Mouse (Mus musculus): ENCODE data around the gene Npff. TPM values are rescaled to one million over a fixed set of nuclear protein-coding genes. Genes with fewer than 3 reads are reported as not detected.
A peak's percentile ranks its signal among the peaks of the same experiment; 100 is the strongest.

Gene Npff
- polyA plus RNA-seq (2016; fragmentation: Nextera tagmentation; extraction: Ambion mirVana) = 1.3 and 2.2 TPM in 2 replicates

DNA sequence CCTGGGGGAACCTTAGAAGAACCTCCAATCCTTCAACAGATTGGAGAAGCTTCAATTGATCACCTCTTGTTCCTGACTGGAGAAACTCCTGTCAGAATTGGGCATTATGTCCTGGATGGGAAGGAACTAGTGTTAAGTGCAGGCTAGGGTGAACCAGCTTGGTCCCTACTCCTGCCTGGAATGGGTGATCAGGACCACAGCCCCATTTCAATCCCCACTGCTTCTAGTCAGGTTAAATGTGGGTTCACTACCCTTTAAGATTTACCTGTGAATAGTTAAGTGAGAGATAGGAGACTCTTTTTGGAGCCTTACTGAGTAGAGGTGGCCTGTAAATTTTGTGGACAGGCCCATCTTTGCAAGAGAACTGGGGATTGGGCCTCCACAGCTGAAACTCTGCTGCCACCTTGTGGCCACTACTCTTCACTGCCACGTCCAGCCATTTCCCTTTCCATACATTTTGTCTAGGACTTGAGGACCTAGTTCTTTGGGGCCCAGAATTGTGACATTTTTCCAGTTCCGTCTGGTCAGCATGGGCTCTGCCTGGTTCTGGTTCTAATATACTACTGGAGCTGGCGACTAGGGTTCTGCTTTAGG, at the start of gene Npff:
Npff (minus strand) TSS at position 51 of the 594 bp plus-strand sequence.
- Histone ChIP-seq H3K9me3 (no peaks in the 10 kb centered on the region; the same call in 1 of the 2 replicates), H3K27ac (no peak within 1 kb of the TSS), H3K27me3 (ENCODE audit: poor library complexity, severe bottlenecking) (no peaks in the 10 kb centered on the region), H3K4me1 (peaks cover 5% of the 10 kb centered on the region; the same call in 1 of the 2 replicates), H3K36me3 (replicated peaks) (peaks cover 77% of the 10 kb centered on the region), H3K4me3 (no peak within 1 kb of the TSS)
- 9% methylated on average over 3 of the region's 3 CpGs for WGBS
- peak; percentile 76 for DNase-seq (ENCODE audit: extremely low spot score, low spot score)

DNA sequence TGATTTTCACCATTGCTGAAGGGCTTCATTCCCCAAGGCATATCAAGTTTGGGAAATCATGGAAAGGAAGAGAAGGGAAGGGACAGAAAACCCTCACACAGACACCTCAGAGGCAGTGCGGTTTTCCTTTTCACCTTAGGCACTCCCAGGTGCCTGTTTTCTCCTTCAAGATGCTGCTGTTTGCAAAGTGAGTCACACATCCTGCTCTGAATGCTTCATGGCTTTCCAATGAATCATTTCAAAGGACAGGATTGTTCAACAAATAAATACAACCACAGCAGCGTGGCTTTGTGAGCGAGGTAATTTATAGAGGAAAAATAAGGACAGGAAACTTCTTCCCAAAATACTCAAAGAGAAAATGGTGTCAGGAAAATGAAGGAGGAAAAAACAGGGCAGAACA, 47.3 kb upstream of the Npff start:
- Histone ChIP-seq H3K27ac (no peak overlapping the region), H3K9me3 (no peaks in the 10 kb centered on the region), H3K27me3 (ENCODE audit: poor library complexity, severe bottlenecking) (no peaks in the 10 kb centered on the region), H3K4me1 (peaks cover 8% of the 10 kb centered on the region), H3K4me3 (no peak overlapping the region), H3K36me3 (replicated peaks) (no peaks in the 10 kb centered on the region)
- WGBS = 89% methylated on average over 3 of the region's 3 CpGs
- no peak for DNase-seq (ENCODE audit: extremely low spot score, low spot score)

DNA sequence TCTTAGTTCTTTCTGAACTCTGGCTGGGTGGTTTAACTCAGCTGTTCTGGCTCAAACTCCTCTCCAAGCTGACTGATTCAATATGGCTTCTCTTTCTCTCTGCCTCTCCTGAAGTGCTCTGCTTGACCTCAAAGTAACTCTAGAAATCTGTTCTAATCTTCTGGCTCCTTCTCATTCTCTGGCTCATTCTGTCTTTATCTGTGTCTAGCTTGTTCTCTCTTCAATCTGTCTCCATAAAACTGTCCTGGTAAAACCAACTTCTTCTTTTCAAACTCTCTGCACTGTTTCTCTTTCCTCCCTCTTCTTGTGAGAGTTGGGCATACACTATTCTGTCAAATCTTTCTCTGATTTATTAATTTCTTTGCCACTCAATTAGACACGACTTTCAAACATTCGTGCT, 43.1 kb upstream of the Npff start:
- Histone ChIP-seq H3K4me3 (no peak overlapping the region), H3K36me3 (replicated peaks) (peaks cover 6% of the 10 kb centered on the region; the same call in 1 of the 2 replicates), H3K27ac (no peak overlapping the region), H3K9me3 (no peaks in the 10 kb centered on the region), H3K27me3 (ENCODE audit: poor library complexity, severe bottlenecking) (no peaks in the 10 kb centered on the region), H3K4me1 (no peaks in the 10 kb centered on the region)
- 94% methylated on average over 2 of the region's 2 CpGs for WGBS
- DNase-seq (ENCODE audit: extremely low spot score, low spot score) = no peak

DNA sequence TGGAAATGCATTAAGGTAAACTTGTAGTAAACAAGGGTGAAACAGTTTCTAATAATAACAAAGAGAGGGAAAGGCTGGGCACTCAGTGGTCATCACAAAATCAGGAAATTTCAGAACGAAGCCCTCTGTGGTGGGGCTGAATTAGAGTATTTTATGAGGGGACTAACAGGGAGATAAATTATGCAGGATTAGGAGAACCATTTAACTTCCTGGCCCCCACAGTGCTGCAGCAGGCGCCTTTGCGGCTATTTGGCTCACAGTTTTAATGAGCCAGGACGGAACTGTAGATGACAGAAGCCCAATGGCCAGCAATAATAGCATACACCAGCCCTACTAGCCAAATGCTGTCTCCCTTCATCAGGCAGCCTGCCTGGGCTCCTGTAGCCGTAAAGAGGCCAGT, 38.9 kb upstream of the Npff start:
- Histone ChIP-seq H3K4me3 (no peak overlapping the region), H3K27me3 (ENCODE audit: poor library complexity, severe bottlenecking) (no peaks in the 10 kb centered on the region), H3K9me3 (no peaks in the 10 kb centered on the region), H3K36me3 (replicated peaks) (peaks cover 22% of the 10 kb centered on the region), H3K4me1 (no peaks in the 10 kb centered on the region), H3K27ac (no peak overlapping the region)
- DNase-seq (ENCODE audit: extremely low spot score, low spot score) = no peak
- WGBS = 83% methylated on average over 5 of the region's 5 CpGs

DNA sequence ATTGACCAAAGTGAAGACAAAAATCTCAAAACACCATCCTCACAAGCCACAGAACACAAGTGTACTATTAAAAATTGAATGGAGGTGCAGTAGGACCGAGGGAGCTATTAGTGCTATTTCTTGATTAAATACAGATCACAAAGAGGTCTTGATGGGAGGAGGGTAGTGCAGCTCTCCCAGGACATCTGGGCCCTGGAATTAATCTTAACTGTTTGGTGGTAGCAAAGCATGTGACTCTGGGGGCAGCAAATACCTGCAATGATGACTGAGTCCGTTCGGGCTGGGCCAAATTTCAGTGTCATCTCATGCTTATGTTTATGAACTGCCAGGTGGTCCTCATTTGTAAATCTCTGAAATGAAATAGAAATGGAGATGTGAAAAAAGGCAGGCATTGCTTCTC, 38.3 kb upstream of the Npff start:
- no peak for DNase-seq (ENCODE audit: extremely low spot score, low spot score)
- Histone ChIP-seq H3K4me3 (no peak overlapping the region), H3K9me3 (no peaks in the 10 kb centered on the region), H3K36me3 (replicated peaks) (peaks cover 22% of the 10 kb centered on the region), H3K27ac (no peak overlapping the region), H3K27me3 (ENCODE audit: poor library complexity, severe bottlenecking) (no peaks in the 10 kb centered on the region), H3K4me1 (no peaks in the 10 kb centered on the region)
- 83% methylated on average over 3 of the region's 3 CpGs for WGBS

DNA sequence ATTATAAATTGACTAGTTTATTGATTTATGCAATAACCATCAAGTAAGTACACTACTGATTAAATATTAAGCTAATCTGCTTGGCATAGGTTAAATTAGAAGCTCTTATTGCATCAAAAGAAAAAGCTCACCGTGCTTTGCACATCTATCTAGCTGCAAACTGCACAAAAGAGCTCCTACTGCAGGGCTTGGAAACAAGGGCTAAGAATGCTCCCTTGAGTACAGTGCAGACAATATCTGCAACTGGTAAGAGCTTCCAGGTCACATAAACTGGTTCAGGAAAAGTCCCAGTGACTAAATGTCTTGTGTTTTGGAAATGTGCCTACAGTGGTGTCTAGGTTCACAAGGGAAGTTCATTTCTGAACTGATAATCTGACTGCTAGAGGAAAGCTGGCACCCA, 37.7 kb upstream of the Npff start:
- Histone ChIP-seq H3K9me3 (no peaks in the 10 kb centered on the region), H3K27ac (no peak overlapping the region), H3K27me3 (ENCODE audit: poor library complexity, severe bottlenecking) (no peaks in the 10 kb centered on the region), H3K4me1 (no peaks in the 10 kb centered on the region), H3K4me3 (no peak overlapping the region), H3K36me3 (replicated peaks) (peaks cover 22% of the 10 kb centered on the region)
- no peak for DNase-seq (ENCODE audit: extremely low spot score, low spot score)
- WGBS = 98% methylated on average over 1 of the region's 1 CpGs

DNA sequence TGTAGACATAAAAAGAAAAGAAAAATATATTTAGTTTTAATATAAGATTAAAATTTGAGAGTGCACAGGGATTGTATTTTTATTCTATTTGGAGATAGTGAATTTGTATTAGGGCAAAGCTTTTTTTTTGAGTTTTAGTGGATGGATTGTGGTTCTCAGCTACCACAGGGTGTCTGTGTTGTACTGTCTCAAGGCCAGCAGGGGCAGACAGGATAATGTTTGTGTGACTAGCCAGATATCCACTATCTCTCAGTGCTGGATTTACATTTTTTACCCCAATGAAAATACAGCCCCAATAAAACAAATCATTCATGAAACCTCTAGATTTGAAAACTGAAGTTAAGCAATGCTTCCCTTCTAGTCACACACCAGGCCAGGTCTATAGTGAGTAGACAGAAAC, 32.8 kb upstream of the Npff start:
- Histone ChIP-seq H3K4me3 (no peak overlapping the region), H3K9me3 (no peaks in the 10 kb centered on the region), H3K27ac (no peak overlapping the region), H3K27me3 (ENCODE audit: poor library complexity, severe bottlenecking) (no peaks in the 10 kb centered on the region), H3K36me3 (replicated peaks) (peaks cover 41% of the 10 kb centered on the region), H3K4me1 (no peaks in the 10 kb centered on the region)
- no peak for DNase-seq (ENCODE audit: extremely low spot score, low spot score)

DNA sequence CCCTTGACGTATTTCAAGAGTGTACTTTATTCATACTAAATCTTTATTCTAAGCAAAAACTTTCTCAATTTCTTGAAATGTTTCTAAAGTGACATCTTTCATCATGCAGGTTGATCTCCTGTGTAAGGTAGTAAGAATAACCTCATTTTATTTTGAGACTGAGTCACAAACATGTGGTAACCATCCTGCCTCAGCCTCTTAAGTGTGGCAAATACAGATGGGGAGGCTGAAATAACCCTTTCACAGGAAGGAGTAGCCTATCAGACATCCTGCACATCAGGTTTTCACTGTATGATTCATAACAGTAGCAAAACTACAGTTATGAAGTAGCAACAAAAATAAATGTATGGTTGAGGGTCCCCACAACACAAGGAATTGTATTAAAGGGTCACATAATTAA, 30.8 kb upstream of the Npff start:
- no peak for DNase-seq (ENCODE audit: extremely low spot score, low spot score)
- Histone ChIP-seq H3K9me3 (no peaks in the 10 kb centered on the region), H3K36me3 (replicated peaks) (peaks cover 53% of the 10 kb centered on the region), H3K27ac (no peak overlapping the region), H3K27me3 (ENCODE audit: poor library complexity, severe bottlenecking) (no peaks in the 10 kb centered on the region), H3K4me1 (no peaks in the 10 kb centered on the region), H3K4me3 (no peak overlapping the region)
- WGBS = 98% methylated on average over 1 of the region's 1 CpGs

DNA sequence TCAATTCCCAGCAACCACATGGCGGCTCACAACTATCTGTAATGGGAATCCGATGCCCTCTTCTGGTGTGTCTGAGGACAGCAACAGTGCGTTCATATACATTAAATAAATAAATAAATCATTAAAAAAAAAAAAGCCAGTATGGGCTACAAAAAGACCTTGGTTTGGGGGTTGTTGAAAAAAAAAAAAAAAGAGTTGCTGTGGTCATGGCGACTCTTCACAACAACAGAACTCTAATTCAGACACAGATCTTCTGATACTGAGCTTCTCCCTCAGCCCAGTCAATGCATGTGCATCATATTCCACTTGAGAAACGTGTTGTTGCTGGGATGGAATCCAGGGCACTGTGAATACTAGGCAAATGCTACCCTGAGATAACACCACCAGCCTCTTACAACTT, 27.9 kb upstream of the Npff start:
- DNase-seq (ENCODE audit: extremely low spot score, low spot score) = no peak
- Histone ChIP-seq H3K27ac (no peak overlapping the region), H3K36me3 (replicated peaks) (peaks cover 63% of the 10 kb centered on the region), H3K27me3 (ENCODE audit: poor library complexity, severe bottlenecking) (no peaks in the 10 kb centered on the region), H3K4me3 (no peak overlapping the region), H3K4me1 (no peaks in the 10 kb centered on the region), H3K9me3 (no peaks in the 10 kb centered on the region)
- WGBS = 95% methylated on average over 5 of the region's 5 CpGs

DNA sequence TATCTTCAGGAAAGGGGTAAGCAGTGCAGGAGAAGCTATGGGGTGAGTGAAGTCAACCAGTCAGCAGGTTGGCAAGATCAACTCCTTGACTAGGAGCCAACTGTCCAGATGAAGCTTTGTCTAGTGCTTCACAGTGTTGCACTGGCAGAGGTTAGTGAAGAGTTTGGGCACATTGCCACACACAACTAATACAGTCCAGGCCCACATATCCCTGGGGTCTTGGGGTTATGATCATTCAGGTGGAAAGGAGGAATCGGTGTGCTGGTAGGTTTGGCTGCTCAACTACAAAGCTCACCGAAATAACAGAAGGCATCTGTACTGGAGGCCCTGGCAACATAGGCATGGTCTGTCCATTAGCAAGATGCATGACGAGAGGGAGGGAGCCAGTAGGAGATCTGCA, 22.7 kb upstream of the Npff start:
- no peak for DNase-seq (ENCODE audit: extremely low spot score, low spot score)
- Histone ChIP-seq H3K4me1 (no peaks in the 10 kb centered on the region), H3K36me3 (replicated peaks) (peaks cover 77% of the 10 kb centered on the region), H3K4me3 (no peak overlapping the region), H3K27me3 (ENCODE audit: poor library complexity, severe bottlenecking) (no peaks in the 10 kb centered on the region), H3K27ac (no peak overlapping the region), H3K9me3 (no peaks in the 10 kb centered on the region)
- 95% methylated on average over 3 of the region's 3 CpGs for WGBS

DNA sequence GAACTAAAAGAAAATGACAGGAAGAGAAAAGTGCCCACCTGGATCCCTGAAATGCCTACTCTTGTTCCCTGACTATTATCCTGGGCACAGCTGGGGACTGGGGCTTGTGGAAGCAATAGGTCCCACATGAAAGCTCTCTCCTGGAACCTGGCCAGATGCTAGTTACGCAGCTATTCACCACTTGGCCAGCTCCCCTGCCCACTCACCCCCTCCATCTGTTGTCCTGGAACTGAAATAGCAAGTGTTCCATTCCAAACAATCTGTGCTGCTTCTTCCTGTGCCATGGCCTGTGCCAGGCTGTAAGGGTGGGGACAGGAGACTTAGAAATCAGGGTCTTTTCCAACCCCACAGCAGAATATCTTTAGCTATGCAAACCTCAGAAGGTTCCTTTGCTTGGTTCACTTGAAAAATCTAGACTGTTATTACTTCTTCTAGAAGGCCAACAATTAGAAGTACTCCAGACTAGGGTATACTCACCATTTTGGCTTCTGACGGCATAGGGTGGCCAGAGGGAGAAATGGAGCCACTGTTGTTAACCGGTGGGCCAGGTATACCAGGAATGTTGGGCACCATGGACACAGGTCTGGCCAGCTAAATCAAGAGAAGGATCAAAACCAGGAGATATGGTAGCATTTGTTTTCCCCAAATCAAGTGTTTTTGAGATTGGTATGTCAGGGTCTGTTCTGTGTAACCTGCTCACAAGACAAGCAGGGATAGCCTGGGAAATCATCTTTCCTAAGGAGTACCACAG, 22.1 kb upstream of the Npff start:
- DNase-seq (ENCODE audit: extremely low spot score, low spot score) = no peak
- no peaks in the 10 kb centered on the region for H3K4me1 ChIP-seq
- no peak overlapping the region for H3K27ac ChIP-seq
- no peaks in the 10 kb centered on the region for H3K9me3 ChIP-seq
- no peaks in the 10 kb centered on the region for H3K27me3 ChIP-seq (ENCODE audit: poor library complexity, severe bottlenecking)
- H3K4me3 ChIP-seq = no peak overlapping the region
- peaks cover 77% of the 10 kb centered on the region for H3K36me3 ChIP-seq (replicated peaks)
- WGBS = 93% methylated on average over 3 of the region's 3 CpGs

DNA sequence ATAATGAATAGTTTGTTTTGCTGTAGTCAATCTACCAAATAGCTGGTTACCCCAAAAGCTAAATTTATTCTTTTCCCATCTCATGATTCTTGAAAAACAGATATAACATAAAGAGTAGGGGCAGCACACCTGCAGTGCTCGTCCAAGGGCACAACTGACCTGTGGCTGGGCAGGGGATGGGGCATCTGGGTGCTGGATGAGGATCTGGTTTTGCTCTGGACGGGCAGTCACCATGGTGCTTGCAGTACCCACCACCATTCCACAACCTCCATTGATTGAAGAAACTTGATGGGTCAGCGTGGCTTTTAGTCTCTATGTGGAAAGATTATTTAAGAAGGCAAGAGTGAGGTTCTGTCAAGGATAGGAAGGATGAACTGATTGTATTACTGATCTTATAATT, 21.5 kb upstream of the Npff start:
- Histone ChIP-seq H3K36me3 (replicated peaks) (peaks cover 75% of the 10 kb centered on the region), H3K9me3 (no peaks in the 10 kb centered on the region), H3K4me1 (no peaks in the 10 kb centered on the region), H3K27me3 (ENCODE audit: poor library complexity, severe bottlenecking) (no peaks in the 10 kb centered on the region), H3K27ac (no peak overlapping the region), H3K4me3 (no peak overlapping the region)
- 87% methylated on average over 3 of the region's 3 CpGs for WGBS
- no peak for DNase-seq (ENCODE audit: extremely low spot score, low spot score)

DNA sequence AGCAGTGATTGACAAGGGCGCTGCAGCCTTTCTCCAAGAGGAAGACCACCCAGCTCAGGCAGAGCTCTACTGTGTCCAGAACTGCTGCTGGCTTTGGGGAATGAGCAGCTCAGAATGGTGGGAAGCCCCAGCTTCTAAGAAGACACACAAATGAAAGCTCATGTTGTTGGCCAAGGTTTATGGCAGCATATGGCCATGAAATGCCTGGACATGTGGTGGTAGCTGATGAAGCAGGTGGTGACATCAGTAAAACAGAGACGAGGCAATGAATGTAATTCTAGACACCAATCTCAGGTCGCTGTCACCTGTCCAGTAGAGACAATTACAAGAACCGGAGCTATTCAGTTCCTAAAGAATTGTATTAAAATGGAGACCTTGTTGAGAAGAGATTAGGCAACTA, 20.1 kb upstream of the Npff start:
- H3K9me3 ChIP-seq = no peaks in the 10 kb centered on the region
- no peak overlapping the region for H3K27ac ChIP-seq
- H3K4me1 ChIP-seq = no peaks in the 10 kb centered on the region
- DNase-seq (ENCODE audit: extremely low spot score, low spot score) = no peak
- 93% methylated on average over 4 of the region's 4 CpGs for WGBS
- peaks cover 80% of the 10 kb centered on the region for H3K36me3 ChIP-seq (replicated peaks)
- no peak overlapping the region for H3K4me3 ChIP-seq
- H3K27me3 ChIP-seq (ENCODE audit: poor library complexity, severe bottlenecking) = no peaks in the 10 kb centered on the region

All from forebrain, embryonic 10.5 days (tissue).